Mouse (Mus musculus) embryonic facial prominence, embryonic 11.5 days (tissue): ENCODE results near the gene Cbarp. TPM values are rescaled to one million over a fixed set of nuclear protein-coding genes. Genes with fewer than 3 reads are reported as not detected.

ENCODE experiments used
- ATAC-seq: fragments of 200-750 bp; cut with Nextera tagmentation; replicated peaks from 2 replicates; pipeline ENCODE4 v1.8.0; 2017; ENCODE audit warnings: low read depth; ENCODE audit not compliant: insufficient number of reproducible peaks, low FRiP score, low TSS enrichment
- DNase-seq: peaks from one replicate; pipeline ENCODE4 v3.0.0-alpha.2; 2015; ENCODE audit warnings: low spot score
- H3K27ac ChIP-seq: fragments of 300-500 bp; sonication (generic); replicated peaks from 2 replicates; pipeline ENCODE4 v1.5.1; 2014; ENCODE audit warnings: mild to moderate bottlenecking, low read depth, low read length, control low read depth
- H3K27me3 ChIP-seq: fragments of 300-500 bp; sonication (generic); 2 replicates; pipeline ENCODE4 v1.6.1; 2014; ENCODE audit warnings: mild to moderate bottlenecking, low read length, moderate library complexity, mixed read lengths; ENCODE audit not compliant: control insufficient read depth, insufficient read depth
- H3K36me3 ChIP-seq: fragments of 300-500 bp; sonication (generic); replicated peaks from 2 replicates; pipeline ENCODE4 v1.6.1; 2014; ENCODE audit warnings: low read depth, mild to moderate bottlenecking, low read length, moderate library complexity, mixed read lengths; ENCODE audit not compliant: control insufficient read depth, insufficient read depth
- H3K4me1 ChIP-seq: fragments of 300-500 bp; sonication (generic); 2 replicates; pipeline ENCODE4 v1.6.1; 2014; ENCODE audit warnings: low read length, mixed read lengths; ENCODE audit not compliant: control insufficient read depth, insufficient read depth
- H3K4me2 ChIP-seq: fragments of 300-500 bp; sonication (generic); 2 replicates; pipeline ENCODE4 v1.6.1; 2014; ENCODE audit warnings: low read depth, mild to moderate bottlenecking, control low read depth, low read length, moderate library complexity
- H3K4me3 ChIP-seq: fragments of 300-500 bp; sonication (generic); 2 replicates; pipeline ENCODE4 v1.5.1; 2014; ENCODE audit warnings: low read depth, low read length, control low read depth
- H3K9ac ChIP-seq: fragments of 300-500 bp; sonication (generic); replicated peaks from 2 replicates; pipeline ENCODE4 v1.6.1; 2014; ENCODE audit warnings: mild to moderate bottlenecking, control low read depth, low read length
- H3K9me3 ChIP-seq: fragments of 300-500 bp; sonication (generic); replicated peaks from 2 replicates; pipeline ENCODE4 v1.6.1; 2016; ENCODE audit warnings: mild to moderate bottlenecking, low read length, inconsistent platforms, mixed read lengths; ENCODE audit not compliant: control insufficient read depth
- WGBS: fragments of 180-500 bp; shearing (Covaris S2); extraction: QIAGEN DNeasy Blood & Tissue Kit; methylation state at CpG from one replicate; pipeline ENCODE4 v1.1.7; 2014; 5-methylcytosine and 5-hydroxymethylcytosine counted together
- polyA plus RNA-seq: library from polyadenylated mRNA; unstranded; fragments of >200 nt; fragmentation: Nextera tagmentation; extraction: Ambion mirVana; gene quantifications from 2 replicates; pipeline ENCODE4 v1.2.1, GENCODE M21; 2014

Gene Cbarp
- polyA plus RNA-seq, 1 experiment from 2014 or later, result 6.8 TPM

GRCm38 (mm10) chr10:80147719-80148601 lies 7.3 kb upstream of the Cbarp start, which contains the start of gene Midn:
Gene Midn (plus strand): TSS chr10:80148272.
- H3K4me2 ChIP-seq, result peak within 1 kb of the TSS; percentile 99
- DNase-seq (peak; percentile 77), ATAC-seq (peak; percentile 39)
- H3K9me3 ChIP-seq, result no peaks in the 10 kb centered on the region
- H3K36me3 ChIP-seq, result peaks cover 23% of the 10 kb centered on the region
- H3K4me1 ChIP-seq, result peaks cover 6% of the 10 kb centered on the region
- peak within 1 kb of the TSS; percentile 99 for H3K27ac ChIP-seq
- H3K9ac ChIP-seq, result peak within 1 kb of the TSS; percentile 98
- WGBS, result under 1% methylated on average over 32 of the region's 42 CpGs
- H3K27me3 ChIP-seq, result no peaks in the 10 kb centered on the region
- peak within 1 kb of the TSS; percentile 100 for H3K4me3 ChIP-seq

GRCm38 (mm10) chr10:80147146-80147718 lies 6.6 kb upstream of the Cbarp start:
- Histone ChIP-seq H3K9me3 (no peaks in the 10 kb centered on the region), H3K36me3 (peaks cover 17% of the 10 kb centered on the region), H3K4me3 (peak overlapping the region; percentile 100; the same call in 1 of the 2 replicates), H3K27me3 (no peaks in the 10 kb centered on the region), H3K27ac (peak overlapping the region; percentile 99; the same call in 1 of the 2 replicates), H3K4me1 (no peaks in the 10 kb centered on the region; the same call in 1 of the 2 replicates), H3K4me2 (no peak overlapping the region), H3K9ac (no peak overlapping the region; the same call in 1 of the 2 replicates)
- WGBS, result 84% methylated on average over 5 of the region's 5 CpGs
- ATAC-seq (no peak), DNase-seq (no peak)

DNA sequence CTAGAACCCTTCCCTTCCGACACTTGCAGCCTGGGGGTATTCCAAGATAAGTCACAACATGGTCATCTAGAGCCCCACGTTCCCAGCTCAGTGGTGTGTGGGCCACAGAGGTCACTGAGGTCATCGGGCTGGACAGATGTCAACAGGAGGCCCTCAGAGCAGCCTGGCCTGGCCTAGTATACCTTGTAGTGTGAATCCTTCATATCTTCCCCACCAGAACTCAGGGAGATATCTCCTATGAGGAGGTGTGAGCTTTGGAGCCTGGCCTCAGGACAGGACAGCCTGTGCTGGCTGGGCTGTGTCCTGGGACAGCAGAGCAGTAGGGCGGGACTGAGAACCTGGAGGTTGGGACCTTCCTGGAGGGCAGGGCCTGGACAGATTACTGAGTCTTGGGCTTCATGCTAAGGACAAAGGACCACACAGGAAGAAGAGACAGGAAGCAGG lies 6.0 kb upstream of the Cbarp start:
- H3K4me1 ChIP-seq, result no peaks in the 10 kb centered on the region; the same call in 1 of the 2 replicates
- no peak overlapping the region for H3K4me2 ChIP-seq
- no peak overlapping the region; the same call in 1 of the 2 replicates for H3K9ac ChIP-seq
- DNase-seq, result no peak
- WGBS, result 60% methylated on average over 4 of the region's 4 CpGs
- H3K36me3 ChIP-seq, result peaks cover 16% of the 10 kb centered on the region
- no peak overlapping the region for H3K4me3 ChIP-seq
- H3K27ac ChIP-seq, result no peak overlapping the region
- no peaks in the 10 kb centered on the region for H3K27me3 ChIP-seq
- no peaks in the 10 kb centered on the region for H3K9me3 ChIP-seq
- no peak for ATAC-seq

DNA sequence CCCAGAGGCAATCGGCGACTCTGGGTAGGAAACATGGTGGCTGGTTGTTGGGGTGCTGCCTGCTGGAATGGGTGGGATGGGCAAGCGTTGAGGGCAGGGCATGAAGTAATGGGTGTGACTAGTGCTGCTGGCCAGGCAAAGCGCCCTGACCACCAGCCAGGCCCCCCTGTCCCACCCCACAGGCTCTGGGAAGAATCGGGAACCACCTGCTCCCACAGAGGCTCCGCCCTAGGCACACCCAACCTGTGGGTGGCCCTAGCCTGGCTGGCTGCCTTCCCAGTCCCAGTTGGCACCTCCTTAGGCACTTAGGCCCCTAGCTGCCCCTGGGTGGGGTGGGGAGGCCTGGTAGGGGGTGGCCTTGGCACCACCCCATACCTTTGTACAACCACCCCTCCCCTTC lies 5.3 kb upstream of the Cbarp start:
- no peak overlapping the region for H3K4me3 ChIP-seq
- ATAC-seq (no peak), DNase-seq (no peak)
- H3K9me3 ChIP-seq, result no peaks in the 10 kb centered on the region
- 93% methylated on average over 6 of the region's 6 CpGs for WGBS
- no peak overlapping the region for H3K27ac ChIP-seq
- no peak overlapping the region for H3K9ac ChIP-seq
- H3K4me2 ChIP-seq, result no peak overlapping the region
- no peaks in the 10 kb centered on the region; the same call in 1 of the 2 replicates for H3K4me1 ChIP-seq
- peaks cover 13% of the 10 kb centered on the region for H3K36me3 ChIP-seq
- no peaks in the 10 kb centered on the region for H3K27me3 ChIP-seq

GRCm38 (mm10) chr10:80144864-80145838 lies 4.5 kb upstream of the Cbarp start:
- H3K27ac ChIP-seq, result no peak overlapping the region
- 0 out of 2 replicates have a peak overlapping the region, but pooled peaks have one; percentile 3 for H3K4me3 ChIP-seq
- DNase-seq (peak; percentile 79), ATAC-seq (no peak)
- H3K9me3 ChIP-seq, result no peaks in the 10 kb centered on the region
- H3K4me1 ChIP-seq, result no peaks in the 10 kb centered on the region; the same call in 1 of the 2 replicates
- H3K36me3 ChIP-seq, result peaks cover 13% of the 10 kb centered on the region
- no peaks in the 10 kb centered on the region for H3K27me3 ChIP-seq
- no peak overlapping the region for H3K9ac ChIP-seq
- 78% methylated on average over 20 of the region's 20 CpGs for WGBS
- H3K4me2 ChIP-seq, result no peak overlapping the region

DNA sequence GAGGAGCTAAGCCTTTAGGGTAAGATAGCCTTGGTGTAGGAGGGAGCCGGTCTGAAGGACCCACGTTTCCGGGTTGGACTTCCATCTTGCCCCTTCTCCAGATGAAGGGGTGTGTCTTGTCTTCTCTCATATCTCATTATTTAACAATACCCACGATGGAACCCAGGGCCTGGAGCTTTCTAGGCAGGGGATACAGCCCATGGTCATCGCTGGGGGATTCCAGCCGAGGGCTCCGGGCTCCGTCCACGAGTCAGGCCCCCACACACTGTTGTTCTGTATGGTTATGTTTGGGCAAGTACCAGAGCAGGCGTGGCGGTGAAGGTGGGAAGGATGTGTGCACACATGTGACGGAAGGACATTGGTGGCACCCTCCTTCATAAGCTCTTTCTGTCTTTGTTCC lies 3.5 kb upstream of the Cbarp start:
- H3K4me3 ChIP-seq, result no peak overlapping the region
- peaks cover 3% of the 10 kb centered on the region for H3K4me1 ChIP-seq
- no peak overlapping the region for H3K4me2 ChIP-seq
- no peak overlapping the region for H3K9ac ChIP-seq
- 0 out of 2 replicates have a peak, but pooled peaks cover 2% of the 10 kb centered on the region for H3K27me3 ChIP-seq
- DNase-seq (no peak), ATAC-seq (no peak)
- no peak overlapping the region for H3K27ac ChIP-seq
- H3K9me3 ChIP-seq, result no peaks in the 10 kb centered on the region
- peaks cover 13% of the 10 kb centered on the region for H3K36me3 ChIP-seq
- 95% methylated on average over 12 of the region's 12 CpGs for WGBS

- DNase-seq (no peak), ATAC-seq (no peak)
- Histone ChIP-seq H3K4me2 (no peak overlapping the region), H3K27ac (no peak overlapping the region), H3K27me3 (0 out of 2 replicates have a peak, but pooled peaks cover 2% of the 10 kb centered on the region), H3K4me3 (0 out of 2 replicates have a peak overlapping the region, but pooled peaks have one; percentile 3), H3K36me3 (peaks cover 13% of the 10 kb centered on the region), H3K9ac (no peak overlapping the region), H3K4me1 (peaks cover 4% of the 10 kb centered on the region), H3K9me3 (no peaks in the 10 kb centered on the region)
- WGBS, result 94% methylated on average over 7 of the region's 7 CpGs
These were observed 3.0 kb upstream of the Cbarp start for GRCm38 (mm10) chr10:80143664-80144063.
